Mouse (Mus musculus): ENCODE measurements around the gene Fgfr2.

Fgfr2 gene

DNA sequence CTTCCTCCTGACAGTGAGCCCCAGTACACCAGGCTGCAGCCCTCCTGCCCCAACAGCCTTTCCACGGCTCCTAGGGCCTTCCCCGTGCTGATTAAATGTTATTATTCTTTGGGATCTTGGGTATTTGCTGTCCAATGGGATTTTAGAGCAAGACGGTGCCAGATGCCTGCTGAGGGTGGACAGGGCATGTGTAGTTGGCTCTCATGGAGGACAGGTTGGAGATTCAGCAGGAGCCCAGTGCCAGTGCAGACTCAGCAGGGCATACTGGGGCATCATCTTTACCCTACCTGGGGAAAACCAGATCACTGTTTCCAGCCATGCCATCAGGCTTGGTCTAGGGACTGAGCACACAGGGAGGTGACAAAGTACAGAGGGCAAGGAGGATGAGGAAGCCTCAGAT lies 892.2 kb downstream of the Fgfr2 start:
- DNase-seq (ENCODE audit: low read depth), result no peak

DNA sequence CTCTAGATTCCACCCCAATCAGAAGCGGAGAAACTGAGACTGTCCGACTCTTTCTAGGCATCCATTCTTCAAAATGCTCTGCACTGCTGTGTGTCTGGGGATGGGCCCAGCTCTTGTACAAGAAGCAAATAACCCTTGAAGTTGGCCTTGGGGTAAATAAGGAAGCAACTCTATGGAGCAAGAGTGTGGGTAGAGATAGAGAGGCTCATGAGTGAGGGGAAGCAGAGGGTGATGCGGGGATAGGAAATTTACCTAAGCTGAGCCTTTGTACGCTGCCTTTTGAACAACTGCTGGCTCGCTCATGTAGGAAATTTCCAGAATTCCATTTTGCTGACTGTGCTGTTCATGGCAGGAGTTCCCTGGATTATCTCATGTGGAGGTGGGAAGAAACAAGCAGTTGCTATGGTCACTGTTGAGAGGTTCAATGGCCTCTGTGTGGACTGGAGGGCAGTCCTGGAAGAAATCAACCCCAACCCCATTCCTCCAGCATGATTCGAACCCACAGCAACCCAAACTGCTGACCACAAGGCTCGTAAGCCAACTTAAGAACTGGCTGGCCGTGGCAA lies 896.0 kb downstream of the Fgfr2 start:
- peak; percentile 66 for DNase-seq (ENCODE audit: low read depth)

DNA sequence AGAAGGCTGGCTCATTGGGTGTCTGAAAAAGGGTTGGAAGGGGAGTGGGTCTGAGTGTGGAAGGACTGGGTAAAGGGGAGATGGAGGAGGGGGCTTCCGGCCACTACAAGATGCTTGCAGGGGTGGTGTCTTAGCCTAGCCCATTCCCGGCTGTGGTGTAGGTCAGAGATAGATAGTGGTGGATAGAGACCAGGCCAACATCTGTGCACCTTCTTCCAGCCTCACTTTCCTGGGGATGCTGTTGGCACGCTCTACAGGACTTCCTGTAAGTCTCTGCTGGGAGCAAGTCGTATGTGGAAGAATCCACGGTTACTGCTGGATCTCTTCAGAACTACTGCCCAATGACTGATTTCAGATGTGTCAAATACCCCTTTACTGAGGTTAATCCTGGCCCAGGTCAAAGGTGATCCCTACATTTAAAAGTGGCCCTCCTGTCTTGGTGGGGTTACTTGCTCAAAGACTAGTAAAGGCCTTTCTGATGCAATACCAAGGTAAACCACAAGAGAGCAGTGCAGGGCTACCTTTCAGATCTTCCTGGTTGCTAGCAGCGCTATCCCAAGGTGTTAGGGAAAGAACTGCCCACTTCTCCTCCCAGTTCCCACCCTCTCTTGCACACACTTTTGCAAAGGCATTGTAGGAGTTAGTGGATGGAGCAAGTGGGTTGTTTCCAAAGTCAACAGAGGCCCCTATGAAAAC lies 896.6 kb downstream of the Fgfr2 start:
- peak; percentile 71 for DNase-seq (ENCODE audit: low read depth)

DNA sequence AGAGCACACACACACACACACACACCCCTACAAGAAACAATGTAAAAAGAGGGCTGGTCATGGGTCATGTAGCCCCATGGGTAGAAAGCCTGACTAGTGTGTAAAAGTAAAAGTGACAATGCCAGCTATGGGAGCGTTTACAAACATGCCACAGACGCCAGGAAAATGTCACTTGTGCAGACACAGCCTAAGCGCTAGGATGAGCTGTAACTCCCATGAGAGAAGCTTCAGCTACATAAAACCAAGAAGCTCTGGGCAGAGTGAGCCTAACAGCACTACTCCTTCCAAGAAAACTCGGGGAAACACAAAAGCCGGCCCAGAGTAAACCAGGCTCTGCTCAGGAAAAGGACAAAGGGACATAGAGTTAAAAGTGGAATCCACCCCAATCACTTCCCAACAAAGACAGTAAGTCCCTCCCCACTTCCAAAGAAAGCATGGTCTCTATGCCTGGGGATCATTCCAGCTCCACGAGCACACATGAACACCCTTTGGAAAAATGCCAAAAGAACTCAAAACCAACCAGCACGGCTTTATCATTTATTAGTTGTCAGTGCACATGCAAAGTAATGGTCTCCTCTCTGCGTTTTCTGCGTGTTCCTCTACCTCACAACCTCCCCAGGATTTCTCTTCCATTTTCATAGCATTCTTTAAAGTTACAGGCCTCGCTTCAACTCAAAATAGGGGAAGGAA lies 899.6 kb downstream of the Fgfr2 start:
- no peak for DNase-seq (ENCODE audit: low read depth)

DNA sequence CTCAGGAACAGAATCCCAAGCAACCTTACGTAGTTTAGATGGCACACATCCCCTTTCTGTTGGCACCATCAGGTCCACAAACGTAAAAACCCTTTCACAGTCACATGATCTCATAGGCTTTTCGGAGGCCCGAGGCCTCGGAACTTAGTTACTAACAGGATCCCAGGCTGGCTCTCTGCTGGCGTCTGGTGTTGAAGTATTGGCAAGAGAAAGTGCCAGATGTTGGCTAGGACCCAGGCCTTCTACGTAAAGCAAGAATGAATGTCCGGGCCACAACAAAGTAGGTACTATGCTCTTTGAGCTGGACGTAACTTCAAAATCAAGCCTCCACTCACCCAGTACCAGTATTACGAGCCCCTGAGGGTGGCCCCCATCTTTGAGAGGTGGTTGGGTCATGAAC lies 909.1 kb downstream of the Fgfr2 start:
- DNase-seq (ENCODE audit: low read depth), result no peak

DNA sequence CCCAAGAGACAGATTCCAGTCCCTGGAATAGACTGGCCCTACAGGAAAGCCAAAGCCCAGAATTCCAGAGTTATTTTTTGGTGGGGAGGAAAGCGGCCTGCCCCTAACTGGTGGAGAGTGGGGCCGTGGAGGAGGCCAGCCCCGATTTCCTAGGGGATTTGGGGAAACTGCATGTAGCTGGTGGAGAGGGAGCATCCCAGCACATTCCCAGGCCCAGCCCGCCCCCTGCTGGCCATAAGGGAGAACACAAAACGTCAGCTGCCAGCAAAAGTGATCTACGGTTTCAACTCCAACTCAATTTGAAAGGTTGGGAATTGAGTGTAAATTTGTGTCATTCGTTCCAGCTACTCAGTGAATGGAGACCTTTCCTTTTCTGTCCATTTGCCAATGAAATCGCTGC lies 909.7 kb downstream of the Fgfr2 start:
- no peak for DNase-seq (ENCODE audit: low read depth)

DNA sequence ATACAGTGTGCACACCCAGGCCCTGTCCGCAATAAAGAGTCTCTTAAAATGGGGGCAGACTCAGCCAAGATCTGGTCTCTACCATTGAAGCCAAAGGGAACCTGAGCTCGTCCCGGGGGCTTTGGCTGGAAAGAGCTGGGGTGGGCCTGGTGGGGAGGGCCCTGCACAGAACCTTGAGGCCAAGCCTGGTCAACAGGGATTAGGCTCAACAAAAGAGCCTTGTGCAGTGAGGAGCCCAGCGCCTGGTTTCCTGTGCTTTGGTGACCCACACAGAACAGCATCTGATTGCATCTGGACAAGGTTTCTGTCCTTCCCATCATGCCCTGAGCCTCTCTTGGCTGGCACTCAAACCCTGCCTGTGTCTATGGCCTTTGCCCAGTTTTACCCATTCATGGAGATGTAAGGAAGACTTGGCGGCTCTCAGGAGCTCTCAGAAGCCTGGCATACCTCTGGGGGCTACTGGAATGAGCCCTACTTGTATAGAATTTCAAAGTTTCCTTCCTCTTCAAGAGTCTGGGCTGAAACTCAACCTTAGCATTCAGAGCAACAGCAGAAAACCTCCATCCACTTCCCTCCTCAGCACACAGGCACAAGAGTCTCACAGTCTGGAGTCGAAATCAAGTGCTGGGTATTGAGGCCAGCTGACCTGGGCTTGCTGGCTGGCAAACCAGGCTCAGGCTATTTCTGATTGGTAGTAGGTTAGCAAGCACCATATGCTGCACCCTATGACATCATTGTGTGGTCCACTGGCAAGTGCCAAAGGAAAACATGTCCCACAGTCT lies 911.0 kb downstream of the Fgfr2 start:
- peak; percentile 75 for DNase-seq (ENCODE audit: low read depth)

DNA sequence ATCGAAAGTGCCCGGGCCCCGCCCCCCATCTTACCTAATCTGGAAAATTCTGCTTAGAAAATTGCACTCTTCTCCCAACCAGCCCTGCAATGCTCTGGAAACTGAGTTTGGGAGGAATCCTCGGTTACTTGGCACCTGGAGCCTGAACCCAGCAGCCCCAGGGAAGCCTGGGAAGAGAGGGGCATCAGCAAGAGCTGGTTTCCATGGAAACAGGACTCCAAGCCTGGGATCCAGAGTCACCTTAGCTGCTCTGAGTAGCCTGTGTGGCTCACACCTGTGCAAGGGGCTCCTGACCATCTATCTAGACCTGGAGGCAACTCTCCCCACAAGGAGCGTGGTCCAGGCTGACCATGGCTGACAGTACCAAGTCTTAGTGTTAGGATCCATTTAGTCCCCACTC lies 912.5 kb downstream of the Fgfr2 start:
- DNase-seq (ENCODE audit: low read depth), result no peak

DNA sequence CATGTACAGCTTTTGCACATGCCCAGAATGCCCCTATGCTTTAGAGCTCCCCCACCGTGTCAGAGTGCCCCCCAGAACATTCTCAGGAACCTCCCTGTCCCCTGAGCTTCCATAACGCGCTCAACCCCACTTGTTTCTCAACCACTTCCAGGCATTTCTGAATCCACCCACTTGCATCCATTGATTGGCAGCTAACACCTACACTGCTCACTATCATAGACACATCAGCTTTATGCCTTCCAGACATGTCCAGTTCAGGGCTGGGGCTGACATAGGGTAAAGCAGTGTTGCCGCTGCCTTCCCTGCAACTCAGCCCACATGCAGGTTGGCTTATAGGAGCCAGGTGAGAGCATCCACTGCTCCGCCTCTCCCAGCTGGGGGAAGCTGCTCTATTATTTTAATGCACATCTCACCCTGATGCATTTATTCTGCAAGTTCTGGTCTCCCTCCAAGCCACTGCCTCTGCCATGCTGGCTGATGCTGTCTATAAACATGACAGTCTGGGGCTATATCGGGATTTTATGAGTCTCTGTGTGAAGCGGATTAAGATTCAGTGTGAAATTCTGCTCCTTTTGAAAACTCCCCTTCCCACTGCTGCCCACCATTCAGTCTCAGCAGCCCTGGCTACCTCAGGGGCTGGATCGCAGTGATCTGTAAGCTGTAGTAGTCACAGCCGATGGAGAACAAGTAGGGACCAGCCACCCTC lies 914.1 kb downstream of the Fgfr2 start:
- no peak for DNase-seq (ENCODE audit: low read depth)

DNA sequence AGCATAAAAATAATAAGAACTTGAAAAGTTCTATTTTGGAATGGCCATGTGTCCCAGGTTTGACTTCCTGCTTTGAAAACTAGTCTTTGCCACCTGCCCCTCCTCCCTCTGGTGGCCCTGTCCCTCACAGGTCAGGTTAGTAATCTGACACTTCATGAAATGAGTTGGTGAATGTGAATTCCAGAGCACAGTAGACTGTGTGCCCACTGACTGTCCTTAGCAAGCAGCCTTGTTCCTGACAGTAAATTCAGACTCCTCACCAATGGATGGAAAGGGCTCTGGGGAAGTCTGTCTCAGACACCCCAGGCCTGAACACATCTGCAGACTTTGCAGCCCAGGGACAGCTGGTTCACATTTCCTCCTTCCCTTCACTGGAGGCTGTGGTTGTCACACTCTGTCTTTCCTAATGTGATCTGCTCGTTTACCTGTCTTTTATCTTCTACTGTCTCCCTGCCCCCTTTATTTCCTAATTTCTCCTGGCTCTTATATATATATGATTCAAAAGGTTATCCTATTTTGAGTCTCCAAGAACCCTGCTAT lies 919.0 kb downstream of the Fgfr2 start:
- no peak for DNase-seq (ENCODE audit: low read depth)

DNA sequence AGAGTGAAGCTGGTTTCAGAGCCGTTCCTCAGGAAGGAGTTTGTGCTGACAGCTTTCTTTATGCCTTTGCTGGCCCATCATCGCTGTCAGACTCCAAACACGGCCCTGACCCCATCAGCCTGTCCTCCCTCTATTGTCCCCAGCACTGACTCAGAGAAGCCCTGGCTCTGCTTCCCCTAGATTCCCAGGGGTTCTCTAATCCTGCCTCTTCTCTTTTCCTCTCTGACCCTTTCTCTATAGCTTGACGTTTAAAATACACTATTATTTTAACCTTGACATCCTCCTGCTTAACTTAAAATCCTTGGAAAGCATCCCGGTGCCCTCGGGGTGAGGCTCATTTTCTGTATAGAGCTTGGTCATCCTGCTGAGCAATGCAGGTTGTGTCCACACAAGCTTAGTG lies 923.5 kb downstream of the Fgfr2 start:
- no peak for DNase-seq (ENCODE audit: low read depth)

DNA sequence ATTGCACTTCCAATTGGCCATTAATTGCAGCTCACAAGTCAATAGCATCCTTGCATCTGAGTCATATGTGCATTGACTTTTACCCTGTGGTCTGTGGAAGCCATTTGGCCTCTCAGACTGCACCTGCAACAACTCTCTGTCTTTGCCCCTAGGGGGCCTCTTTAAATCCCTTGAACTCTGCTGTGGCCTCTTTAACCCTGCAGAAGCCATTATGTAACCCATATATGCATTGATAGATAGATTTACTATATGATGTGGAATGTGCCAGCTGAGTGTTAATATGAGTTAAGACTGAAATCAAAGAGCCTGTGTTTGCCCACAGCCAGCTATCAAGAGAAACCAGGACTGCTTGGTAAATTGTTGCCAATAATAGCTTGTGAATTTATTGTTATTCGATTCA lies 924.3 kb downstream of the Fgfr2 start:
- DNase-seq (ENCODE audit: low read depth), result no peak

DNA sequence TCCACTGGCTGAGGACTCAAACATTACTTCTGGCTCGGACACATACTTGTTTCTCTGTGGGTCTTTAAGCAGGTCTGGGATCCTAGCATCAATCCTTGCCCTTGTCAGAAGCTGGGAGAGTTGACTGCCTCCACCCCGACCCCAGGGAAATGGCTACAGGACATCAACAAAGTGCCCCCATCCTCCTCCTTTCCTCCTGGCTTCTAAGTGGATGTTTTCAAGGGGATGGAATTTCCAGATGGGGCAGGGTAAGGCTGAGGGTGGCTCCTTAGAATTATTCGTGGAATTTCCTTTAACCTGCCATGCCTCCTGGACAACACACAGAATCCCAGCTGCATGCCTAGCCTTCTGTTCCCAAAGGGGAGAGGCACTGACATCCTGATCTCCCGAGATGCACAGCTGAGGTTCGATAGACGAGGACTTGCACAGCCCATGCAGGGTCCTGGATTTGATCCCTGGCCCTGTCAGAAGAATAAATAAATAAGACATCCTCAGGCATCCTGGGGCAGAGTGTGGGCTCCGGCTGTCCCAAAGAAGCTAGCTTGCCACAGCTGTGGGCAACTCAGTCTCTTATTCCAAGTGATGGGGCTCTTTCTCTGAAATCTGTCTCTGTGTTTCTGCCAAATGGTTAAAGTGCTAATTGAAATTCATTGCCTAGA lies 925.2 kb downstream of the Fgfr2 start:
- no peak for DNase-seq (ENCODE audit: low read depth)

DNA sequence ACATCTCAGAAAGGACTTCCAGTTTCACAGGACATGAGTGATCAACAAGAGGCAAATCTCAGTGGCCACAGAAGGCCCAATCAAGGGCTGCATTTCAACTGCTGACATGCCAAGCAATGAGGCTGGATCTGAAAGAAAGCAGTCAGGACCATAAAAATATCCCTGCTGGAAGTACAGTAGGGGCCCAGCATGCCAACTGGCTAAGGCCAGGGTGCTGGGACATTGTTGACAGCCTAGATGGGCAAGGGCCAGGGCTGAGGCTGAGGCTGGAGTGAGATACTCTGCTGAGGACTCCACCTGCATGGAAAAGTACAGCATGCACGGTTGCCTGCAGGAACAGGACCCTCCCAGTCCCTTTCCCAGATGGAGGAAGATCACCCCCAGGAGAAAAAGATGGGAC lies 926.6 kb downstream of the Fgfr2 start:
- DNase-seq (ENCODE audit: low read depth), result no peak

DNA sequence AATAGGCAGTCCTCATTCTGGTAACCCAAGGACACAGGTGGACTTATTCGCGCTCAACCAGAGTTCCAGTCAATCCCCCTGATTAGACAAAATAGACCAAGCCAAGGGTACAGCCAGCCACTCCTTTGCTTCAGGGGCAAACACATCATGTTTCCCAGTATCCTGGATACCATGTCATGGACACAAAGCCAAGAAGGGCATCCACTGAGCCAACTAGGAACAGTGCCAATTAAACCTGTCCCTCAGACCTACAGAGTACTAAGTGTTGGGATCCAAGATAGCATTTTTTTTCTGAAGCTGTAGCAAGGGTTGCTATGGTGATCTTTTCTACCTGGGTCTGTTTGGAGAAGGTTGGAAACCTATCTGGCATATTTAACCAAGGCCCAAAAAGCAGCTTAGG lies 929.5 kb downstream of the Fgfr2 start:
- no peak for DNase-seq (ENCODE audit: low read depth)

DNA sequence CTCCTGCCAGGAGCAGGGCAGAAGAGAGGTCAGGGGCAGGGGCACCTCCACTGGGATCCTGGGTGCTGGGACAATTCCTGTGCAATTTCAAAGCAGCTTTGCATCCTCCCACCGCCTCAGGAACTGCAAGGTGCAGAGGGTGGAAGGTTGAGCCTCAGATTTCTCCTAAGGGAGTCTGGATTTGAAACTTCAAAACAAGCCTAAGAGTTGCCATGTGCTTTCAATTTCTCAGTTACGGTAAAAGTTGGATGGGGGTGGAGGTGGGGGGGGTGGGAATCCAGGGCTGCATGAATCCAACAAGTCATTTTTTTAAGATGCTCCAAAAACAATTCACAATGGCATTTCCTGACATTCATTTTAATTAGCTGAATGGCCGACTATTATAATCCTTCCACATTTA lies 935.7 kb downstream of the Fgfr2 start:
- DNase-seq (ENCODE audit: low read depth), result no peak

DNA sequence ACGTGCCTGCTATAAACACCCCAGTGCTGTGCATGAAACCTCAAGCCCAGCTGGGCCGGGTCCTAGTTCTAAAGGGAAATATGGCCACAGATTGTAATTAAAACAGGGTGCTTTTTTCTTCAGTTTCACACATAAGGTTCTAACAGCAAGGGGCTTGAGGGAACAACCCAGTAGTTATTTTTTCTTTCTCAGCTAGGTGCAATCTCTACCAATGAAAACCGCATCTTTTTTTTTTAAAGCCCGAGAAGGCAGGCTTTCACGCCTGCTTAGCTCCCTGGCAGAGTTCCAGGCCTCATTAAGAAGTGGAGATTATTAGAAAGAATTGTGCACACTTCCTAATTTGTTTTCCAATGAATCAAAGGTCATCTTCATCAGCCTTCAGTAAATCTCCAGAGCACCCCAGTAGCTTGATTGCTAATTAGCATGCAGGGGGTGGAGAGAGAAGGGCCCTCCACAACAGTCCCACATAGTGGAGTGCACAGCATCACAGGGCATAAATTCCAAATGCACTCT lies 939.2 kb downstream of the Fgfr2 start:
- DNase-seq (ENCODE audit: low read depth), result no peak

DNA sequence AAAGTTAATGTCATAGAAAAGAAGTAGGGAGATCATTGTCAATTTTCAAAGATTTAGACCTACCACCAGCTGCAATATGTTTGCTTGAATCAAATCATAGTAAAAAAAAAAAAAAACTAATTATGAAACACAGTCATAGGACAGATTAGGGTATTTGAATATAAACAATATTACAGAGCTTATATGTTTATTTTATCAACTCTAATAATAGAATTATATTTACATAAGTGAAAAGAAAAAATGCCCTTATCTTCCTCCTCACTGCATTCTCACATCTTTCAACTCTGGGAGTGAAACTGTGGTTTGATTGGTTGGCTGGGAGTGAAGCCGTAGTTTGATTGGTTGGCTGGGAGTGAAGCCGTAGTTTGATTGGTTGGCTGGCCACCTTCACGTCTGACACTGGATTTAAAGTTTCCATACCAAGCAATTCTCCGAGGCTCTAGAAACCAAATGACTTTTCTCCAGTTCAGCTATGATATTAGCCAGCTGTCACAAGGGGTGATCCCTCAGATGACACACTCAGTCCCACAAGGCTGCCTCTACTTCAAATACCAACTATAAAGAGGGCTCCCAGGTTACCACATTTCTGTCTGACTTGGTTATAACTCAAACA lies 941.5 kb downstream of the Fgfr2 start:
- no peak for DNase-seq (ENCODE audit: low read depth)

DNA sequence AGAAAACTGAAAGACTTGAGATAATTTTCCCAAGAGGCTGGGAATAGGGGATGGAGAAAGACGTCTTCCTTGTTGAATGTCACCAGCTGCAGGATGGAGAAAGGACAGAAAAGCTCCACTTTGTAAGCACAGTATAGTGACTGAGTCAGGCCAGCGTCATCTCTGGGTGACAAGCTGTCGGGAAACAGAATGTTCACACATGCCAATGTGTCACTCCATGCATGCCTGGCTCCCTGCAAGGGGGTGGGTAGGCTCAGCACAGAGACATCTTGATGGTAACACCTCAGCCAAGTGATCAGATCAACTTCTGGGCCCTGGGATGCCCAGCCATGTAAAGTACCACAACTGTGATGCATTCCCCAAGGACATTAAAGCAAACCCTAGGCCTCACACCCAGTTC lies 942.1 kb downstream of the Fgfr2 start:
- DNase-seq (ENCODE audit: low read depth), result no peak

DNA sequence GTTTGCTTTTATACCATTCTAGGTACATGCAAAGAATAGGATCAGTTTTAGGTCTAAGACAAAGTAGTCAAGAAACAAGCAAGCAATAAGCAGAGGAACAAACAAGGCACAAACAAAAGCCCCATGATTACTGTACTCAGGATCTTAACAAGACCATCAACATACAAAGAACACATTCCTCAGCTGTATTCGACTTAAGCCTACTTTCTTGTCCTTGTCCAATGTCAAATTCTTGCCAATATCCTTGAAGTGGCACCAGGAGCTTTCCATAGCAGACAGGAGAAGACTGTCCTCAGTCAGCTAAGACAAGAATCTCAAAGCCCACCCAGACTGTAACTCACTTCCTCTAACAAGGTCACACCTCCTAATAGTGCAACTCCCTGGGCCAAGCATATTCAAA lies 944.1 kb downstream of the Fgfr2 start:
- no peak for DNase-seq (ENCODE audit: low read depth)

DNA sequence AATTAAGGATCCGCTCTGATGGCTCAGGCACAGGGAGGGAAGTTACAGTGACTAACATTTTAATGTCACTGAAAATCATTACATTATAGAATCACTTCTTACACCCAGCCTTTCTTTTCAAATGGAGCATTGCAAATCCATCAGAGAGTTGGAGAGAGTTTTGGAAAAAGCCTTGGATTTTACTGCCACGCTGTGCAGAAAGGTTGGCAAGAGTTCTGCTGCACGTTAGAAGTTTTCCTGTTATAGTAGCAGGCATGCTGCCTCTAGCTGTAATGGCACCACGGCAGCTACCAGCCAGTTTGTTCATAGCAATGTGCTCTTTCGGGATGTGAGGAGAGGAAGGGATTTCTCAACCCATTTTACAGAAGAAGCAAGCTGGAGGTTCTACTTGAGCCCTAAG lies 948.4 kb downstream of the Fgfr2 start:
- DNase-seq (ENCODE audit: low read depth), result no peak

Measured in fibroblast of lung, adult 2 months (primary cell).